In the genomic region with DNA sequence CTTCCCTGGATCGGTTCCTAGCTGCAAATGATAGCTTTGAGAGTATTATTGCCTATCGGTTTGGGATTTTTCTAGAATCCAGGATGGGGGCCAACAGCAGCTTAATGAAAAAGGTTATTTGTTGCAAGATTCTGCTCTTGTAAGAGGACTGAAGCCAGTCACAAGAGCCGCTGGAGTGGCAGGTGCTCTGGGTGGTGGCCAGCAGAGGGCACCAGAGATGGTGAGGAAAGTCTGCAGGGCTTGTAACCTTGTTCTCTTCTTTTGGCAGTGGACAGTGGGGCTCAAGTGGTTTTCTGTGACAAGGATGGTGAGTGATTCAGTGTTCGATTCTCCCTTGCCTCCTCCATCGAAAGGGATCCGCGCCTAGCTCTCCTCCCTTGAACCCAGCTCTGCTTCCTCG, we compare ENCODE assay signal across 9 mouse cellular contexts. TPM values are rescaled to one million over a fixed set of nuclear protein-coding genes. Genes with fewer than 3 reads are reported as not detected.
DNase-seq lines count a peak whose midpoint lies in the region; ATAC-seq and TF ChIP-seq lines count a peak whose summit lies in the region.
"Had no signal": no experiment of that assay in that cellular context is flagged by ENCODE, and none has a peak within 500 bp of the region (broad histone marks: within the 10 kb centered on the region; RNA-seq: fewer than 3 reads in every experiment).

No protein-coding gene starts in this region.

- TF ChIP-seq POLR2A in lung, adult 2 months (IDR thresholded peaks at IDR 0.05; ENCODE audit: borderline replicate concordance, extremely low read depth, low read depth, low read length), result no peak

- TF ChIP-seq CTCF in lung, adult 2 months (IDR thresholded peaks at IDR 0.05; ENCODE audit: insufficient read depth, low read length), result peak; percentile 80

- ATAC-seq in CD4-positive, CD25-positive, alpha-beta regulatory T cell, adult 4 months, result peak; percentile 79

- DNase-seq in T-cell, adult 2 months (ENCODE audit: low spot score), result peak; percentile 77
- DNase-seq in cerebellum, postnatal 36 days, result peak; percentile 87 to 89
- DNase-seq in gastrocnemius, postnatal 4 days (ENCODE audit: low spot score in 2 of 2), result peak; percentile 57 to 73
- peak; percentile 86 for DNase-seq in kidney, postnatal 14 days
- DNase-seq in lung, adult 2 months, result peak; percentile 77
- peak; percentile 65 for DNase-seq in right cerebral cortex, postnatal 25 days
- DNase-seq in urinary bladder, postnatal 4 days (ENCODE audit: low spot score in 2 of 2), result peak; percentile 70 to 82

- H3K4me1 ChIP-seq in lung, adult 2 months (ENCODE audit: control insufficient read depth, insufficient read depth, low read length), result no peaks in the 10 kb centered on the region

- H3K4me3 ChIP-seq in lung, adult 2 months (replicated peaks; ENCODE audit: extremely low read depth, low read depth, low read length), result no peak overlapping the region
- H3K4me3 ChIP-seq: hindbrain, embryonic 15.5 days had no signal

- 24% methylated on average over 8 of the region's 8 CpGs for WGBS in lung, adult 2 months

RNA-seq across cellular contexts. Expression of a gene that starts 1.1 kb away (rescaled TPM):
- under 1 TPM; 0.77 to 0.81 TPM for polyA plus RNA-seq in CD4-positive, CD25-positive, alpha-beta regulatory T cell, adult 4 months (2017; shearing (Covaris generic))
- total RNA-seq in gastrocnemius, postnatal 4 days (2021), result under 1 TPM; 0.61 to 0.80 TPM
- polyA plus RNA-seq in lung, adult 2 months (2012; rRNA removed), result 2.1 and 3.0 TPM in 2 replicates

RNA-seq across cellular contexts. Expression of a gene that starts 14.2 kb away (rescaled TPM):
- 10 to 100 TPM; 46.4 to 77.9 TPM for polyA plus RNA-seq in CD4-positive, CD25-positive, alpha-beta regulatory T cell, adult 4 months (2017; shearing (Covaris generic))
- total RNA-seq in gastrocnemius, postnatal 4 days (2021), result 10 to 100 TPM; 32.2 to 36.3 TPM
- 44.2 TPM in 2 replicates for polyA plus RNA-seq in lung, adult 2 months (2012; rRNA removed)

RNA-seq across cellular contexts. Expression of a gene that starts 29.7 kb away (rescaled TPM):
- under 1 TPM in 1 of 2 experiments, not detected in 1; 0.20 TPM for polyA plus RNA-seq in CD4-positive, CD25-positive, alpha-beta regulatory T cell, adult 4 months (2017; shearing (Covaris generic))
- 10 to 100 TPM; 17.1 to 20.3 TPM for total RNA-seq in gastrocnemius, postnatal 4 days (2021)
- 11.8 and 13.1 TPM in 2 replicates for polyA plus RNA-seq in lung, adult 2 months (2012; rRNA removed)

RNA-seq across cellular contexts. Expression of a gene that starts 29.7 kb away (rescaled TPM):
- 100 to 1,000 TPM in 1 of 2 experiments, 10 to 100 TPM in 1; 49.3 to 132 TPM for polyA plus RNA-seq in CD4-positive, CD25-positive, alpha-beta regulatory T cell, adult 4 months (2017; shearing (Covaris generic))
- 10 to 100 TPM; 22.7 to 23.5 TPM for total RNA-seq in gastrocnemius, postnatal 4 days (2021)
- polyA plus RNA-seq in lung, adult 2 months (2012; rRNA removed), result 58.6 and 73.7 TPM in 2 replicates

RNA-seq across cellular contexts. Expression of a gene that starts 45.6 kb away (rescaled TPM):
- 100 to 1,000 TPM; 124 to 159 TPM for polyA plus RNA-seq in CD4-positive, CD25-positive, alpha-beta regulatory T cell, adult 4 months (2017; shearing (Covaris generic))
- total RNA-seq in gastrocnemius, postnatal 4 days (2021), result 100 to 1,000 TPM; 182 to 199 TPM
- 420 and 430 TPM in 2 replicates for polyA plus RNA-seq in lung, adult 2 months (2012; rRNA removed)

Comparison
In these comparisons a context has a peak if more than half of its experiments do, and no peak if none do; other contexts are left out.
1. RNA of a gene that starts 29.7 kb away (polyA plus RNA-seq): 11.8 to 13.1 TPM in lung, adult 2 months; 0.20 TPM in CD4-positive, CD25-positive, alpha-beta regulatory T cell, adult 4 months; every median in the first group is over 10 times any median in the second.
2. Peak in every context shown above with its lines, with median percentiles within 50 percentile points of each other: DNase-seq.